Mouse (Mus musculus) intestine, embryonic 14.5 days (tissue): Measurements from ENCODE around the gene Map3k15. TPM values are rescaled to one million over a fixed set of nuclear protein-coding genes. Genes with fewer than 3 reads are reported as not detected.

Experiments
- ATAC-seq: fragments of 200-750 bp; cut with Nextera tagmentation; replicated peaks from 2 replicates; pipeline ENCODE4 v1.8.0; 2017; ENCODE audit warnings: low read depth, moderate number of reproducible peaks, moderate TSS enrichment, moderate library complexity; ENCODE audit not compliant: low FRiP score, low TSS enrichment
- DNase-seq: peaks from one replicate; pipeline ENCODE4 v3.0.0-alpha.2; 2018; ENCODE audit warnings: low spot score
- H3K27ac ChIP-seq: fragments of 300-500 bp; sonication (generic); 2 replicates; pipeline ENCODE4 v1.5.1; 2014; ENCODE audit warnings: low read depth, mild to moderate bottlenecking, control low read depth
- H3K27me3 ChIP-seq: fragments of 300-500 bp; sonication (generic); replicated peaks from 2 replicates; pipeline ENCODE4 v1.6.1; 2014; ENCODE audit warnings: low read length, control low read depth; ENCODE audit not compliant: control insufficient read depth, insufficient read depth
- H3K36me3 ChIP-seq: fragments of 300-500 bp; sonication (generic); 2 replicates; pipeline ENCODE4 v1.6.1; 2014; ENCODE audit warnings: low read length, control low read depth; ENCODE audit not compliant: control insufficient read depth, insufficient read depth
- H3K4me1 ChIP-seq: fragments of 300-500 bp; sonication (generic); replicated peaks from 2 replicates; pipeline ENCODE4 v1.6.1; 2014; ENCODE audit warnings: low read length, control low read depth, mixed read lengths; ENCODE audit not compliant: control insufficient read depth, insufficient read depth
- H3K4me2 ChIP-seq: fragments of 300-500 bp; sonication (generic); 2 replicates; pipeline ENCODE4 v1.6.1; 2014; ENCODE audit warnings: low read length
- H3K4me3 ChIP-seq: fragments of 300-500 bp; sonication (generic); 2 replicates; pipeline ENCODE4 v1.5.1; 2014; ENCODE audit warnings: low read depth, low read length, control low read depth, mixed read lengths
- H3K9ac ChIP-seq: fragments of 300-500 bp; sonication (generic); 2 replicates; pipeline ENCODE4 v1.6.1; 2014; ENCODE audit warnings: mild to moderate bottlenecking, low read length
- H3K9me3 ChIP-seq: fragments of 300-500 bp; sonication (generic); 2 replicates; pipeline ENCODE4 v1.6.1; 2016; ENCODE audit warnings: low read length, control low read depth; ENCODE audit not compliant: control insufficient read depth
- WGBS: fragments of 180-500 bp; shearing (Covaris S2); extraction: QIAGEN DNeasy Blood & Tissue Kit; methylation state at CpG from one replicate; pipeline ENCODE4 v1.1.7; 2014; 5-methylcytosine and 5-hydroxymethylcytosine counted together
- polyA plus RNA-seq: library from polyadenylated mRNA; unstranded; fragments of >200 nt; fragmentation: Nextera tagmentation; extraction: Ambion mirVana; gene quantifications from 2 replicates; pipeline ENCODE4 v1.2.1, GENCODE M21; 2014

Map3k15 gene
- polyA plus RNA-seq, 1 experiment from 2014 or later, result 0.89 TPM

DNA sequence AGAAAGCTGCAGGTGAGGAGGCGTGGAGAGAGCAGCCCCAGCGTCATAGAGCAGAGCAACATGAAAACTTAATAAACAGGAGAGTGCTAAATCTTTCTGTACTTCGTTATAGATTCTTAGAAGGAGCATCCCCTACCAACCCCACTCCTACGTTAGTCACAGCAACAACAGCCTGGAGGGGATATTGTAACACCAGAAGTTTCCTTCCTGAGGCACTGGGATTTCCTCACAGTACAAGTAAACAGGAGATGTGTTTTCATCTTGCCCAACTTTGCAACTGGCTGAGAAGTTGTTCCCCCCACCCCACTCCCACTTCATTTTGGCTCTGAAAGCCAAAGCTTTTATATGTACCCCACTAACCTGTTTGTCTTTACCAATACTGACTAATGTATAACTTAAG, 119.6 kb downstream of the Map3k15 start:
- no peak overlapping the region for H3K4me3 ChIP-seq
- no peaks in the 10 kb centered on the region for H3K36me3 ChIP-seq
- H3K4me2 ChIP-seq, result no peak overlapping the region
- H3K4me1 ChIP-seq, result no peaks in the 10 kb centered on the region
- no peak overlapping the region for H3K27ac ChIP-seq
- 63% methylated on average over 4 of the region's 4 CpGs for WGBS
- no peak for ATAC-seq
- H3K27me3 ChIP-seq, result no peaks in the 10 kb centered on the region
- no peak for DNase-seq
- H3K9me3 ChIP-seq, result no peaks in the 10 kb centered on the region
- H3K9ac ChIP-seq, result no peak overlapping the region

DNA sequence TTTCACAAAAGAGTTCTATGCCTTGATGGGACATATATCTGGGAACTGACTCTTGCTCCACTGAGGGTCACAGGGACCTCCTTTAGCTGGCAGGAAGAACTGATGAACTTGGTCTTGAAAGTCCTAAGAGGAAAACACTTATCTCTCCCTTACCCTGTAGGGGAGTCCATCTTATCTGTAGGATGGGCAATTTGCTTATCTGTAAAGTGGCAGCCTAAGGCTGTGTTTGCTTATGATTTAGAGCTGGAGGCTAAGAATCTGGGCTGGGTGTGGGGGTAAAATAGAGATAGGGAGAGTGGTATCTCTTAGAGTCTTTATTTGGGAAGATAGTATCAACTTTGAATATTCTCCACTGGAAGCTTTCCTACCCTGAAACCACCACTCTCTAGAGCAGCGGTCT, 125.5 kb downstream of the Map3k15 start:
- Histone ChIP-seq H3K9ac (no peak overlapping the region), H3K9me3 (no peaks in the 10 kb centered on the region), H3K4me2 (no peak overlapping the region), H3K27ac (no peak overlapping the region), H3K27me3 (no peaks in the 10 kb centered on the region), H3K4me1 (no peaks in the 10 kb centered on the region), H3K4me3 (no peak overlapping the region), H3K36me3 (no peaks in the 10 kb centered on the region)
- DNase-seq (no peak), ATAC-seq (no peak)
- 73% methylated on average over 1 of the region's 1 CpGs for WGBS

DNA sequence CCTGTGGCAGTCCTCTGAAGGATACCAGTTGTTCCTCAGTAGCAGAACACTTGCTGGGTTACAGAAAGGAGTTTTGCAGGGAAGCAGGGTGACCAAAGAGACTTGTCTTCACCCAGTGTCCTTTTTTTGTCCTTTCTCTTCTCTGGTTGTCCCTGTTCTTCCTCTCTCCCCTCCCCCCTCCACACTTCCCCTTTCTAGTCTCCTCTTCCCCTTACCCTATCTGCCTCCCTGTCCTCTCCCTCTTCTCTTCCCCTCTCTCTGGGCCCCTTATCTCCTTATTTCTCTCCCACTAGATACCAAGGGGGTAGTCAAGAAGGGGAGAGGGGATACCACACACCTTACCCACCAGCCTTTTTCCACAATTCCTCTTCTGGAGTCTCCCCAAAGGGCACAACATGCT, 127.8 kb downstream of the Map3k15 start:
- Histone ChIP-seq H3K27ac (no peak overlapping the region), H3K27me3 (no peaks in the 10 kb centered on the region), H3K4me2 (no peak overlapping the region), H3K9ac (no peak overlapping the region), H3K36me3 (peaks cover 8% of the 10 kb centered on the region; the same call in 1 of the 2 replicates), H3K4me3 (no peak overlapping the region), H3K4me1 (no peaks in the 10 kb centered on the region), H3K9me3 (no peaks in the 10 kb centered on the region)
- ATAC-seq (no peak), DNase-seq (no peak)

DNA sequence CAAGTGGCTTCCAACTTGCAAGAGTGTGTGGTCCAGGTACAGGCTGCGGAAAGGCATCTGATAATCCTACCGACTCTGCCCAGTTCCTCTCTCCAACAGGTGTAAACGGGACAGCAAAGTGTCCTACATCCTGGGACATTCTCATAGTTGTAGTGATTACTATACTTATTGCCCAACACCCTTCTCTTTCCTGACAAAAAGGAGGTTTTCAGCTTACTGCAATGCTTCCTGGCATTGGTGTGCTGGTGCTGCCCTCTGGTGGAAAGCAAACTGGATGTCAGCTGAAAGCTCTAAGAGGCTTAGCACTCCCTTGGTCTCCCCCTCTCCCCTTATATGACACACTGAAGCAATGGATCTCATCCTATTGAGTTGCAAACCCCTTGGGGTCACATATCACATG, 128.4 kb downstream of the Map3k15 start:
- Histone ChIP-seq H3K4me1 (no peaks in the 10 kb centered on the region), H3K9me3 (no peaks in the 10 kb centered on the region), H3K27ac (no peak overlapping the region), H3K27me3 (no peaks in the 10 kb centered on the region), H3K9ac (no peak overlapping the region), H3K36me3 (peaks cover 12% of the 10 kb centered on the region), H3K4me2 (no peak overlapping the region), H3K4me3 (no peak overlapping the region)
- ATAC-seq (peak; percentile 55; the same call in 1 of the 2 replicates), DNase-seq (peak; percentile 57)
- WGBS, result 78% methylated on average over 3 of the region's 3 CpGs

DNA sequence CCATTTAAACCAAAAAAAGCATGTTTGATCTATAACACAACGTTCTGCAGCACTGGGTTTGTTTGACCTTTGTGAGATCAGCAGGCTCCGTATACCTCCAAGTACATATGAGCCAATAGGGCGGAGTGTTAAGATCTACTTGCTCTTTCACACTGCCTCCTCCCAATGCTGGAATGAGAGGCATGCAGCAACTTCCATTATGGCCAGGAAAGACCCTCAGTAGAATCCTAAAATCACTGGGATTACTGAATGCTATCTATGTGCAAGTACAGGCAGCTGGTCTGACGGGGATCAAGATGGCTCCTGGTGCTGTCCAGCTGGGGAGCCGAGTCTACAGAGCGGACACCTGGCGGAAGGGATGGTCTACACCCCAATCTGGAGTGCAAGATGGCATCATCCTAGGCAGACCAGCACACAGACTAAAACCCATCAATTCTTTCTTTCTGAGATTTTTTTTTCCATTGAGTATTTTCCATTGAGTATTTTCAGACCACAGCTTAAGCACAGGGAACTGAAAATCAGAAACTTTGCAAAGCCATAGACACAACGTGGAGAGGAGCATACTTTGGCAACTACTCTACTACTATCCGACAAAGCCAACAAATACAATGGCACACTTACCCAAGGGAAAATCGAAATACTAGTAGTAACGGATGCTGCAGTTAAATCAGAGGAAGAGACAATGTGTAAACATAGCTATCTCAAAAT, 146.1 kb downstream of the Map3k15 start:
- Histone ChIP-seq H3K9ac (no peak overlapping the region), H3K27me3 (no peaks in the 10 kb centered on the region), H3K4me2 (no peak overlapping the region), H3K4me1 (no peaks in the 10 kb centered on the region), H3K27ac (no peak overlapping the region), H3K9me3 (no peaks in the 10 kb centered on the region), H3K36me3 (peaks cover 17% of the 10 kb centered on the region), H3K4me3 (no peak overlapping the region)
- DNase-seq (no peak), ATAC-seq (no peak)
- WGBS, result 80% methylated on average over 11 of the region's 11 CpGs

DNA sequence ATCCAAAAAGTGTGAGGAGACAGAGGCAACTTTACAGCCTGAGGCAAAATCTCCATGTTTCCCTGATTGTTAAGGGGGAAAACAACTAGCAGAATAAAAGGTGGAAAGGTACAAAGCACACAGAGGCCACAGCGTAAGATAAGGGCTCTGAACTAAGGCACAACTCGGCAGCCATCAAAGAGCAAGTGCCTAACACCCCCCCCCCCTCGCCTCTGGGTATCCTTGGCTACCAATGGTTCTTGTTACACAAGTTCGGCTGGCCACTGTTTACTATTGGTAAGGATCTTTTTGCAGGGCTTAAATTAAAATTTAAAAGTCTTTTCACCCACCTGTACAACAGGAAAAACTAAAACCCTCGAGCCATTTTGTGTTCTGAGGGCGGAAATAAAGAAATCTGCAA, 147.5 kb downstream of the Map3k15 start:
- Histone ChIP-seq H3K4me3 (no peak overlapping the region), H3K9me3 (no peaks in the 10 kb centered on the region), H3K4me1 (no peaks in the 10 kb centered on the region), H3K27me3 (no peaks in the 10 kb centered on the region), H3K36me3 (peaks cover 8% of the 10 kb centered on the region; the same call in 1 of the 2 replicates), H3K4me2 (peak overlapping the region; percentile 53), H3K9ac (no peak overlapping the region), H3K27ac (no peak overlapping the region)
- ATAC-seq, result no peak
- no peak for DNase-seq
- WGBS, result 44% methylated on average over 6 of the region's 6 CpGs

DNA sequence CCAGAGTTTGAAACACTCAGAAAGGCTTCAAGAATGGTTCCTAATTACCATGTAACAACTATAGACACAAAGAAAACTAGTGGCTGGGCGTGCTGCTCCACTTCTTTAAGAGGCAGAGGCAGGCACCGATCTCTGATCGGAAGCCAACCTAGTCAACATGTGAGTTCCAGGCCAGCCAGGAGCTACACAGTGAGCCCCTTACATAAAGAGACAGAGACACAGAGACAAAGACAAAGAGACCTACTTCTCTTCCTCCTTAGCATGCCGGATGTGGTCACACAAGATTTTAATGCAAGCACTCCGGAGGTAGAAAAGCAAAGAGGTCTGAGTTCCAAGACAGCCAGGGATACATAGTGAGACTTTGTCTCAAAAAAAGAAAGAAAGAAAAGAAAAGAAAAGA, 147.9 kb downstream of the Map3k15 start:
- Histone ChIP-seq H3K9ac (no peak overlapping the region), H3K27me3 (no peaks in the 10 kb centered on the region), H3K4me1 (no peaks in the 10 kb centered on the region), H3K9me3 (no peaks in the 10 kb centered on the region), H3K4me3 (peak overlapping the region; percentile 54; the same call in 1 of the 2 replicates), H3K36me3 (peaks cover 8% of the 10 kb centered on the region; the same call in 1 of the 2 replicates), H3K4me2 (peak overlapping the region; percentile 53), H3K27ac (no peak overlapping the region)
- 46% methylated on average over 5 of the region's 5 CpGs for WGBS
- ATAC-seq, result no peak
- DNase-seq, result no peak

DNA sequence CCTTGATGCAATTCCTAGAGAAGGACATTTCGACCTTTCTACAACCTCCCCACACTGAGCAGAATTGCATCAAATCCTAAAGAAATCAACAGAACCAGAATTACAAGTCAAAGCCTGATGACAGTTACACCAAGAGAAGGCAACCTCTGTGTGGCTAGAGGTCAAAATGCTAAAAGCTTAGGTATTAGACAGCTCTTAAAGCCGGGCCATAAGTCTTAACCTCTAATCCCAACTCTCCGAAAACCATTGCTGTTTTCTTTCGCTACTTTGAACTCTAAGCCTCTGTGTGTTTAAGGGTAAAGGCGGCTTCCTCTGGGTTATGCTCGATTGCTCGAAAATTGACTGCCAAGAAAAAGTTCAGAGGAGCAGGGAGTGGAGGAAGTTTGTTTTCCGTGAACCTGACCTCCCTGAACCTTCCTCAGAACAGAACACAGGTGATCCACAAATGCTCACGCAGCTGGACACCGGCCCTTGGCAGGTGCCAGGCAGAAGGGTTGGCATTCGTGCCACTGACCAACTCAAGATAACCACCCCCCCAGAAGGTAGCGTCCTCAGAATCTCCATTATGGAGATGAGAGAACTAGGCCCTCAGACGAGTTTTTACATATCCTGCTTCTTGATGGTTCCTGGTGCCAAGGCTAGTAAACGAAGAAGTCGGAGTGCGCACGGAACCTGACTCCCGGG, 149.1 kb downstream of the Map3k15 start:
- WGBS, result 17% methylated on average over 18 of the region's 18 CpGs
- ATAC-seq (no peak), DNase-seq (peak; percentile 61)
- Histone ChIP-seq H3K4me1 (no peaks in the 10 kb centered on the region), H3K4me3 (peak overlapping the region; percentile 54), H3K36me3 (peaks cover under 1% of the 10 kb centered on the region; the same call in 1 of the 2 replicates), H3K9ac (peak overlapping the region; percentile 68), H3K9me3 (no peaks in the 10 kb centered on the region), H3K27me3 (no peaks in the 10 kb centered on the region), H3K27ac (peak overlapping the region; percentile 93), H3K4me2 (peak overlapping the region; percentile 53)
